Mouse (Mus musculus): ENCODE measurements around the gene Mgarp. TPM values are rescaled to one million over a fixed set of nuclear protein-coding genes. Genes with fewer than 3 reads are reported as not detected.
"Not testable (repeated sequence)": the region's sequence is repeated elsewhere in the genome, so short reads cannot be mapped to it uniquely, and the experiment has no call there.

Mgarp gene
- total RNA-seq (2015; ENCODE audit: low replicate concordance) (not detected in 2 replicates), total RNA-seq (2017; ENCODE audit: low replicate concordance) (0.56 TPM in 1 of 2 replicates, not detected in the other)

DNA sequence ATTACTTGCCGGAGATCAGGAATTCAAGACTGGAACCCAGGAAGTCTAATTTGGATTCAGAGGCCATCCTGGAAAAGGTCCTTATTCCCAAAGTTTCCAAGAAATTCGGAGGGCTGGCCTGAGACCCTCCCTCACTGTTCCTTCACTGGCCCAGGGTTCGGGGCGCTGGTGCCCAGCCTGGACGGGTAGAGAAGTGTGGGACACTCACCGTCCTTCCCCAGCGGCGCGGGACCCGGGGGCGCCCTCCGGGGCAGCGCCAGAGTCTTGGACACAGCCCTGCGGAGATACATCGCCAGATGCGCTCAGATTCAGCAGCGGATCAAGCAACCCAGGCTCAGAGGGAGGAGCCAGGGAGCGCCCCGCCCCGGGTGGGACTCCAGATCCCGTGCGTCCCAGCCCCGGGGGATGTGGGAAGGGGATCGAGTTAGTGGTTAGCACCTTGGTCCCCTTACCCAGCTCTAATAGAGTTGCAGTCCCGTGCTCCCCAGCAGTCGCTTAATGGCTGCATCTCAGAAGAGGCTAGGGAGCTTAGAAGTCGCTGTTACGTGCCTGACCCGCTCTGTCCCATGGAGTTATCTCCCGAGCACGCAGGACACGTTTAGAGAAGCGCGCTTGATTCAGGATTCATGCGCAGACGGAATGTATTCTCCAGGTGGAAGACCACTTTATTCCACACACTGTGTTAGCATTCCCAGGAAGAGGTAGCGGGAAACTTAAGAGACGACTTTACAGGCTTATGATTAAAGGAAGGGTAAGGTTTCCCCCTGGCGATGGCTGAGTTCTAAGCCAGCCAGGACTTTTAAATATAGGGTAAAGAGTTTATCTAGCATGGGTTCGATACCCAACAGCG, at the start of gene Mgarp:
TSS of gene Mgarp (minus strand) at position 520 of the 850 bp plus-strand sequence.
- peak; percentile 75 for ATAC-seq (replicated peaks; ENCODE audit: low FRiP score, poor library complexity, severe bottlenecking)

GRCm38 (mm10) chr3:51434871-51435595, 38.5 kb upstream of the Mgarp start:
- ATAC-seq (replicated peaks; ENCODE audit: low FRiP score, poor library complexity, severe bottlenecking), result no peak

DNA sequence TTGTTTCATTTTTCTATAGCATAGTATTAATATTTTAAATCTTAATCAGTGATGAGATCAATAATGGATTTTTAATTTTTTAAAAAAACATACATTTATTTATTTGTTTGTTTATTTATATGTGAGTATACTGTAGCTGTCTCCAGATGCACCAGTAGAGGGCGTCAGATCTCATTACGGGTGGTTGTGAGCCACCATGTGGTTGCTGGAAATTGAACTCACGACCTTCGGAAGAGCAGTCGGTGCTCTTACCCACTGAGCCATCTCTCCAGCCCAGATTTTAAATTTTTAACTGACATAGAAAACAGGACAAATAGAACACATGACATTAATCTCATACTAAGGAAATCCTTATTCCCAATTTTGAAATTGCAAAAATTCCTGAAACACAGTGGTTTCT, 37.8 kb upstream of the Mgarp start:
- not testable (repeated sequence) for ATAC-seq (replicated peaks; ENCODE audit: low FRiP score, poor library complexity, severe bottlenecking)

- no peak for ATAC-seq (replicated peaks; ENCODE audit: low FRiP score, poor library complexity, severe bottlenecking)
Observed at GRCm38 (mm10) chr3:51425394-51425793, 28.9 kb upstream of the Mgarp start.

DNA sequence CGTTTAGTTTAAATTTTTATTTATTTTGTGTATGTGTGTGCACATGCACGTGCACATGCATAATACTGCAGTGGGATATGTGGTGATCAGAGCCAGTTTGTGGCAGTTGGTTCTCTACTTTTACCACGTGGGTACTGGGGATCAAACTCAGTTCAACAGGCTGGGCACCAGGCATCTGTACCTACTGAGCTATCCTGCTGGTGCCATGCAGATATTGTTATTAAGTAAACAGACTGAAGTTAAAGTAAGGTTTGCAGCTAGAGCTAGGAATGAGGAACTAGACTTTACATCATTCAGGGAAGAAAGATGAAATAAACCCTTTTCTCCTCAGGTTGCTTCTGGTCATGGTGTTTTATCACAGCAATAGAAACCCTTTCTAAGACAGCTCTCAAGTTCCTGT, 25.4 kb upstream of the Mgarp start:
- no peak for ATAC-seq (replicated peaks; ENCODE audit: low FRiP score, poor library complexity, severe bottlenecking)

- no peak for ATAC-seq (replicated peaks; ENCODE audit: low FRiP score, poor library complexity, severe bottlenecking)
Observed at GRCm38 (mm10) chr3:51417966-51418365, 21.4 kb upstream of the Mgarp start.

DNA sequence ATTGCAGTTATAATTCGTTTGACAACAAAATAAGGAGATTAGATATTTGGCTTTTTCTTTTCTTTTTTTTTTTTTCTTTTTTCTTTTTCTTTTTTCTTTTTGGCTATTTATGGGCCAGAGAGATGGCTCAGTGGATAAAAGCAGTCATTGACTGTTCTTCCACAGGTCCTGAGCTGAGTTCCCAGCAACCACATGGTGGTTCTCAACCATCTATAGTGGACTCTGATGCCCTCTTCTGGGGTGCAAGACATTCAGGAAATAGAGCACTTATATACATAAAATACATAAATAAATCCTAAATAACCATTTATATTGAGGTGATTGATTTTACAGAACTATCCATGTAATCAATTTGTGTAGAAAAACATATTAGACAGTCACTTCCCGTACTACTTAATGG, 20.9 kb upstream of the Mgarp start:
- no peak for ATAC-seq (replicated peaks; ENCODE audit: low FRiP score, poor library complexity, severe bottlenecking)

DNA sequence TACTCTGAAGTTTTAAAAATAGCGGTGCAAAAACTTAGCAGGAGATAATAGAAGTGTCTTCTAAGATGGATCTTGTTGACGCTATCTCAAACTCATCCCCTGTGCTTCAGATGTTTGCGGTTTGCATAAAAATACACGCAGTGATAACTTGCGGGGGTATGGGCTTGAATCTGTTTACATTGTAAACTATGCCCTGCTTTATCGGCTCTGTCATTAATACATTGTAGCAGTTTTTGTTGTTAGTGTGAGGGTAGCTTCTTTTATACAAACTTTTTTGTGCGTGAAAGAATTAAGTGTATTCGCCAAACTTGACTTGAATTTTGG, 20.6 kb upstream of the Mgarp start:
- 0 out of 2 replicates have a peak, but pooled peaks have one; percentile 2 for ATAC-seq (replicated peaks; ENCODE audit: low FRiP score, poor library complexity, severe bottlenecking)

DNA sequence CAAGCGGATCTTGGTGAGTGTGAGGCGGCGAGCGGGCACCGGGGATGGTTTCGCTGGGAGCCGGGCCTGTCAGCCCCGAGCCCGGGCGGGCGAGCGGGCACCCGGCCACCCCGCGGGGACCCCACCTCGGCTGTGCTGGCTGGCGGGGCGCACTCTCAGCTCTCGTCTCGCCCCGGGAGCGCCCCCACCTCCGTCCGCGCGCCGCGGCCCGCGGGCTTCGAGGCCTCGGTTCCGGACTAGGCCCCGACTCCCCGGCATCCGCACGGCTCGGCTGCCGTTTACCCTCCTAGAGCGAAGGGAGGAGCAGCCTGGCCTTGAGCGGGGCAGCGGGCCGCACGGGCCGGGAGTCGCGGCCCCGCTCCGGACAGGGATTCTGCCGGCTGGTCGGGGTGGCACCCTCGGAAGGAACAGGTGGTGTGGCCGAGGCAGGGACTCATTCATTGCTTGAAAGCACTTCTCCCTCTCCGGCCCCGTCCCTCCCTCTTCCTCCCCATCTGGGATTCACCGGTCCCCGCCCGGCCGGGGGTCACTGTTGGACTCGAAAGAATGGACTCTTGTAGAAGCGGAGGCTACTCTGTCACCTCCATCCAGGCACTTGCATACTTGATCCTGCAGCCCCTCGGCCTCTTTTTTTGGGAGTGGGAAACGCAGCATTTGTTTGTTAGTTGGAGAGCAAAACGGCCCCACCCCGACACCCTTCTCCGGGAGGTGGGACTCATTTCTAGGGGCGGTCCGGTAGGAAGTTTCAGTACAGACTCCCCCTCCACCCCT, 20.0 kb upstream of the Mgarp start:
- peak; percentile 62 for ATAC-seq (replicated peaks; ENCODE audit: low FRiP score, poor library complexity, severe bottlenecking)

DNA sequence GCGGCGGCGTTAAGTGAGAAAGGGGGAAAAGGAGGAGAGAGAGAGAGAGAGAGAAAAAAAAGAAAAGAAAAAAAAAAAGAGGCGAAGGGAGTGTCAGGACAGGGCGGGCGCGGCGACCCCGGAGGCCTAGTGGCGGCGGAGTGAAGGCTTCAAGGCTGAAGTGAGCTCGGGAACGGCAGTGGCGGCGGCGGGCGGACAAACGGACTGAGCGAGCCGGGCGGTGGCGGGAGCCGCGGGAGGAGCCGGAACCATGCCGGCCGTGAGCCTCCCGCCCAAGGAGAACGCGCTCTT, 19.5 kb upstream of the Mgarp start:
- peak; percentile 51 for ATAC-seq (replicated peaks; ENCODE audit: low FRiP score, poor library complexity, severe bottlenecking)

DNA sequence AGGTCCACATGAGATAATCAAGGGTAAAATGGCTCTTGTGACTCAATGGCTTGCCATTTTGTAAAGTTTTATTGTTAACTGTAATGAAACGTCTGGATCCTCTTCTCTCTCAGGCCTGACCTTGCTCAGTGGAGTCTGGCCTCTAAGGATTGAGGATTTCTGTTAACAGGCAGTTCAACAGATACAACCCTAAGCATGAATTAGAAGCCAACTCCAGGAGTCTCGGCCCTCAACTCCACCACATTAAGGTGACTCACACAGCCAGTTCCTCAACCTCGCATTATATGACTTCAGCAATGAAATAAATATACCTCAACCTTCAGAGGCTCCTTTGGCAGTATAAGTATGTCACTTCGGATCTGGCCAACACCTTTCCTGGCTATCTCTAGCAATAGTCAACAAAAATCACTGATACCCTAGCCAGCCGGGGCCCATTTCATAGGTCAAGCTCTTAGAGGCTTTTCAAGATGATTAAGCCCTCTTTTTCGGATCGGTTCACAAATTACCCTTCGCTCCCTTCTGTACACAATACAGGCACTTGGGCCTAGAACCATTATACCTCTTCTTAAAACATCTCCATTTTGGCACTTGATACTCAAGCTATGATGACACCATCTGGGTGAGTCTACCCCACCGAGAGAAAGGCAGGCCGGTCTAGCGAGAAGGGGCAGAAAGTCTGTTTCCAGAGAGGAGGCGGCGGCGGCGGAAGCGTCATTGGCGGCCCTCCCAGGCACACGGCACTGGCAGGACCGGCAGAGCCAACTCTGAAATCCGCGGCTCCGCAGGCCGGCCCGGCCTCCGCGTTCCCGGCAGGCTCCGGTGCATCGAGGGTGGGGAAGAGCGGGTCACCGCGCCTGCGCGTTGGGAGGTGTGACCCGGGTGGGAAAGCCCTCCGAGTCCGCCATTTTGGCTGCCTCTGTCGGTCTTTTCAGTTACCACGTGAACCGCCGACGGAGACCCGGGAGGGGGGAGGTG, 18.8 kb upstream of the Mgarp start, which contains the start of gene Naa15:
TSS of gene Naa15 (plus strand) at position 51 of the 975 bp plus-strand sequence.
- peak; percentile 95 for ATAC-seq (replicated peaks; ENCODE audit: low FRiP score, poor library complexity, severe bottlenecking)

GRCm38 (mm10) chr3:51413276-51413675, 16.7 kb upstream of the Mgarp start:
- no peak for ATAC-seq (replicated peaks; ENCODE audit: low FRiP score, poor library complexity, severe bottlenecking)

DNA sequence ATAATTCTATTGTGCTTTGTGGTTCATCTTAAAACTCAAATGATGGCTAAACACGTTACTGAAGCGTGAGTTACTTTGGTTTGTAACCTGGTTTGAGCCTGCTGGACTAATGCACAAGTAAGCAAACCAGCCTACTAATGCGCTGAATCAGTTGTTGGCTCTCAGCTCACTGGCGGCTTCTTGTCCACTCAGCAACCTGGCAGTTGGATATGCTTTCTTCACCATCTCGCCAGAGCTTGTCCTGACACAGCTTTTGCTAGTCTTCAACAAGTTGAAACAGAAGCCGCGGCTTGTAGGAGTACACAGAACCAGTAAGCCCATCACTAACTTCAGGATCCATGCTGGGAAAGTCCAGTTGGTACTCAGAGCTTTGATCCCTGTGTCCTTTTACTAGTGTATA, 15.9 kb upstream of the Mgarp start:
- no peak for ATAC-seq (replicated peaks; ENCODE audit: low FRiP score, poor library complexity, severe bottlenecking)

DNA sequence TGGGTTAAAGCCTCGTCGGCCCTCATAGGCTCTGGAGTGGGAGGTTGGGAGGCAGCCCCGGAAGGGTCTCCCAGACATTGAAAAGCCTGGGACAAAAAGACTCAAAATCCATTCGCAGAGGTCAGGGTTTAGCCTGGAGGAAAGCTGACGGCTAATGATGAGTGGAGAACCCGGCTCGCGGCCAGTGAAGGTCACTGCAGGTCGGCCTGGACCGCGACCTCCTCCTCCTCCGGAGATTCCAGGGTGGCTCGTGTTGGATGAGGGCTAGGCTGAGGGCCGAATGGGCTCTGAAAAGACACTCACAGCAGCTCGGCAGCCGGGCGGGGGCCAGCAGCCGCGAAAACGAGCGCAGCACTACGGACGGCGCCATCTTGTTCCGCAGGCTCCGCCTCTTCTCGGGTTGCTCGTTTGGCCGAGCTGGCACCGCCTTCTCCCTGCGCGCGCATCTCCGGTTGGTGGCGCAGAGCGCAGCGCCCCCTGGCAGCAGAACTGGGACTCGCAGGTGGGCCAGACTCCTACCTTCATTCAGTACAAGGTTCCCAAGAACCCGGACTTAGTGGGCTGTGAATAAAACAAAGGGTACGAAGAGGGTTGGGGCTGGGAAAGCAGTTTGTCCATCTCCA, 12.1 kb upstream of the Mgarp start, which contains the start of gene Ndufc1:
TSS of gene Ndufc1 (minus strand) at position 428 of the 623 bp plus-strand sequence.
- peak; percentile 98 for ATAC-seq (replicated peaks; ENCODE audit: low FRiP score, poor library complexity, severe bottlenecking)

- ATAC-seq (replicated peaks; ENCODE audit: low FRiP score, poor library complexity, severe bottlenecking), result peak; percentile 14; the same call in 1 of the 2 replicates
Observed at GRCm38 (mm10) chr3:51407870-51408560, 11.5 kb upstream of the Mgarp start.

- no peak for ATAC-seq (replicated peaks; ENCODE audit: low FRiP score, poor library complexity, severe bottlenecking)
Observed at GRCm38 (mm10) chr3:51402628-51403027, 6.1 kb upstream of the Mgarp start.

GRCm38 (mm10) chr3:51402054-51402453, 5.5 kb upstream of the Mgarp start:
- not testable (repeated sequence) for ATAC-seq (replicated peaks; ENCODE audit: low FRiP score, poor library complexity, severe bottlenecking)

DNA sequence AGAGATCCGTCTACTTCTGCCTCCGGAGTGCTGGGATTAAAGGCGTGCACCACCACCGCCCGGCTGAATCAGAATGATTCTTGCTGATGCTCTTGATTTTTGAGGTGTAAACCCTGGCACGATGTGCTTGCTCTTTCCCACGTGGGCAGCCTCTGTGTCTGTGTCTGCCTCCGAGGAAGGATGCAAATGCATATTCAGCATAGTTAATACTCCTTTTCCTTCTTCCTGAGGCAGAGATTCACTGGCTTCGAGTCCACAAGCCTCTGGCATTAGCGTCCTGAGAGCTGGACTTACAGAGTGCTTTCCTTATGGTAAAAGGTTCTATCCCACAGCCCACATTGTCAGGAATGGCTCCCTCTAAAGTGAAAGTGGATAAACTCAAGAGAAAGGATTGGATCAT, 4.1 kb upstream of the Mgarp start:
- ATAC-seq (replicated peaks; ENCODE audit: low FRiP score, poor library complexity, severe bottlenecking), result no peak
